In genomic region chr1:75448937-75449336, GRCm38 (mm10) we compare ENCODE assay signal across 10 mouse cellular contexts. TPM values are rescaled to one million over a fixed set of nuclear protein-coding genes. Genes with fewer than 3 reads are reported as not detected.
A peak's percentile ranks its signal among the peaks of the same experiment; 100 is the strongest.
DNase-seq lines count a peak whose midpoint lies in the region; ATAC-seq and TF ChIP-seq lines count a peak whose summit lies in the region.
"Had no signal": no experiment of that assay in that cellular context is flagged by ENCODE, and none has a peak within 500 bp of the region (broad histone marks: within the 10 kb centered on the region; RNA-seq: fewer than 3 reads in every experiment).

No protein-coding gene starts in this region.

- DNase-seq in kidney, postnatal 0 days (ENCODE audit: low spot score), result no peak
- DNase-seq in kidney, adult 9 months, result no peak
- DNase-seq in forebrain, embryonic 14.5 days (ENCODE audit: low spot score), result no peak
- DNase-seq in limb, embryonic 14.5 days (ENCODE audit: low spot score), result no peak
- no peak for DNase-seq in adrenal gland, postnatal 14 days
- DNase-seq in thymus, postnatal 25 days, result no peak
- DNase-seq: adrenal gland, adult 2 months; cerebellum, adult 2 months had no signal

- H3K36me3 ChIP-seq in kidney, postnatal 0 days (ENCODE audit: insufficient read depth, low read length), result no peaks in the 10 kb centered on the region
- H3K36me3 ChIP-seq in forebrain, embryonic 14.5 days (ENCODE audit: control insufficient read depth, insufficient read depth, low read length), result no peaks in the 10 kb centered on the region
- no peaks in the 10 kb centered on the region for H3K36me3 ChIP-seq in limb, embryonic 14.5 days (ENCODE audit: control insufficient read depth, insufficient read depth, low read length)
- H3K36me3 ChIP-seq in neural tube, embryonic 15.5 days, result no peaks in the 10 kb centered on the region

- ATAC-seq in kidney, postnatal 0 days (replicated peaks; ENCODE audit: low FRiP score, low read depth), result no peak
- ATAC-seq in forebrain, embryonic 14.5 days, result no peak
- ATAC-seq in limb, embryonic 14.5 days (ENCODE audit: low FRiP score, low read depth), result no peak
- no peak for ATAC-seq in neural tube, embryonic 15.5 days (ENCODE audit: low FRiP score)

- 0 out of 2 replicates have a peak overlapping the region, but pooled peaks have one; percentile 4 for H3K9ac ChIP-seq in kidney, postnatal 0 days (ENCODE audit: low read depth, low read length)
- no peak overlapping the region for H3K9ac ChIP-seq in forebrain, embryonic 14.5 days (ENCODE audit: low read length)
- H3K9ac ChIP-seq in limb, embryonic 14.5 days (ENCODE audit: low read depth, low read length, severe bottlenecking), result 0 out of 2 replicates have a peak overlapping the region, but pooled peaks have one; percentile 28
- peak overlapping the region; percentile 36 for H3K9ac ChIP-seq in neural tube, embryonic 15.5 days (replicated peaks)

- WGBS in kidney, postnatal 0 days, result 4% methylated on average over 14 of the region's 14 CpGs
- WGBS in forebrain, embryonic 14.5 days, result 2% methylated on average over 14 of the region's 14 CpGs
- WGBS in limb, embryonic 14.5 days, result 4% methylated on average over 10 of the region's 14 CpGs
- WGBS in neural tube, embryonic 15.5 days, result 5% methylated on average over 14 of the region's 14 CpGs

- no peak for TF ChIP-seq CTCF in kidney, postnatal 0 days (IDR thresholded peaks at IDR 0.05; ENCODE audit: low read depth)

- H3K27ac ChIP-seq in kidney, postnatal 0 days, result no peak overlapping the region
- peak overlapping the region; percentile 14; the same call in 1 of the 2 replicates for H3K27ac ChIP-seq in forebrain, embryonic 14.5 days (ENCODE audit: low read depth, low read length)
- no peak overlapping the region for H3K27ac ChIP-seq in limb, embryonic 14.5 days (replicated peaks; ENCODE audit: low read depth, low read length)
- H3K27ac ChIP-seq in neural tube, embryonic 15.5 days (replicated peaks), result peak overlapping the region; percentile 65; the same call in 1 of the 2 replicates

- peaks cover 27% of the 10 kb centered on the region for H3K27me3 ChIP-seq in kidney, postnatal 0 days (ENCODE audit: insufficient read depth, low read length)
- H3K27me3 ChIP-seq in forebrain, embryonic 14.5 days (replicated peaks; ENCODE audit: control insufficient read depth, insufficient read depth, low read length), result peaks cover 46% of the 10 kb centered on the region
- peaks cover 83% of the 10 kb centered on the region for H3K27me3 ChIP-seq in limb, embryonic 14.5 days (ENCODE audit: control insufficient read depth, insufficient read depth, low read length)
- H3K27me3 ChIP-seq in neural tube, embryonic 15.5 days (replicated peaks), result peaks cover 12% of the 10 kb centered on the region

- no peak overlapping the region for H3K4me3 ChIP-seq in kidney, postnatal 0 days (replicated peaks; ENCODE audit: low read depth, low read length)
- H3K4me3 ChIP-seq in forebrain, embryonic 14.5 days (ENCODE audit: low read depth, low read length), result no peak overlapping the region
- H3K4me3 ChIP-seq in limb, embryonic 14.5 days (replicated peaks; ENCODE audit: low read length), result no peak overlapping the region
- peak overlapping the region; percentile 8; the same call in 1 of the 2 replicates for H3K4me3 ChIP-seq in neural tube, embryonic 15.5 days (replicated peaks)

- no peak for TF ChIP-seq POLR2A in limb, embryonic 14.5 days (IDR thresholded peaks at IDR 0.05; ENCODE audit: borderline replicate concordance, extremely low read depth, insufficient read depth, insufficient read length)

- no peak overlapping the region for H3K4me2 ChIP-seq in kidney, postnatal 0 days (ENCODE audit: low read length)
- H3K4me2 ChIP-seq in forebrain, embryonic 14.5 days (ENCODE audit: low read length), result peak overlapping the region; percentile 21
- H3K4me2 ChIP-seq in limb, embryonic 14.5 days (replicated peaks; ENCODE audit: low read depth, low read length, severe bottlenecking), result no peak overlapping the region
- H3K4me2 ChIP-seq in neural tube, embryonic 15.5 days, result peak overlapping the region; percentile 77

- peaks cover 56% of the 10 kb centered on the region for H3K4me1 ChIP-seq in kidney, postnatal 0 days (replicated peaks; ENCODE audit: insufficient read depth, low read length)
- peaks cover 55% of the 10 kb centered on the region for H3K4me1 ChIP-seq in forebrain, embryonic 14.5 days (ENCODE audit: control insufficient read depth, insufficient read depth, low read length)
- H3K4me1 ChIP-seq in limb, embryonic 14.5 days (ENCODE audit: control insufficient read depth, insufficient read depth, low read length), result peaks cover 48% of the 10 kb centered on the region
- peaks cover 88% of the 10 kb centered on the region for H3K4me1 ChIP-seq in neural tube, embryonic 15.5 days

- no peaks in the 10 kb centered on the region for H3K9me3 ChIP-seq in kidney, postnatal 0 days (replicated peaks; ENCODE audit: low read length)
- H3K9me3 ChIP-seq in forebrain, embryonic 14.5 days (replicated peaks; ENCODE audit: control insufficient read depth, low read length), result no peaks in the 10 kb centered on the region
- no peaks in the 10 kb centered on the region for H3K9me3 ChIP-seq in limb, embryonic 14.5 days (ENCODE audit: control insufficient read depth, low read length)
- H3K9me3 ChIP-seq in neural tube, embryonic 15.5 days (replicated peaks), result no peaks in the 10 kb centered on the region

RNA-seq across cellular contexts. Expression of gene Asic4, which starts 1.3 kb away (rescaled TPM):
- polyA plus RNA-seq in kidney, postnatal 0 days (2015; fragmentation: Nextera tagmentation; extraction: Ambion mirVana), result 0.40 and 0.45 TPM in 2 replicates
- polyA plus RNA-seq in forebrain, embryonic 14.5 days (2014; fragmentation: Nextera tagmentation; extraction: Ambion mirVana), result 0.76 and 0.84 TPM in 2 replicates
- polyA plus RNA-seq in limb, embryonic 14.5 days (2012; rRNA removed), result 0.35 and 0.72 TPM in 2 replicates
- polyA plus RNA-seq in limb, embryonic 14.5 days (2014; fragmentation: Nextera tagmentation; extraction: Ambion mirVana), result 0.10 and 0.15 TPM in 2 replicates
- 22.9 and 31.6 TPM in 2 replicates for polyA plus RNA-seq in neural tube, embryonic 15.5 days (2015; fragmentation: Nextera tagmentation; extraction: Ambion mirVana)
- 3.8 and 4.2 TPM in 2 replicates for total RNA-seq in adrenal gland, postnatal 14 days (2021)
- total RNA-seq: heart, postnatal 25 days had no signal

RNA-seq across cellular contexts. Expression of gene Gmppa, which starts 13.2 kb away (rescaled TPM):
- polyA plus RNA-seq in kidney, postnatal 0 days (2015; fragmentation: Nextera tagmentation; extraction: Ambion mirVana), result 69.5 and 72.5 TPM in 2 replicates
- polyA plus RNA-seq in forebrain, embryonic 14.5 days (2014; fragmentation: Nextera tagmentation; extraction: Ambion mirVana), result 72.4 and 76.0 TPM in 2 replicates
- polyA plus RNA-seq in limb, embryonic 14.5 days (2012; rRNA removed), result 144 and 199 TPM in 2 replicates
- 71.8 and 74.9 TPM in 2 replicates for polyA plus RNA-seq in limb, embryonic 14.5 days (2014; fragmentation: Nextera tagmentation; extraction: Ambion mirVana)
- 72.4 and 78.3 TPM in 2 replicates for polyA plus RNA-seq in neural tube, embryonic 15.5 days (2015; fragmentation: Nextera tagmentation; extraction: Ambion mirVana)
- 58.8 and 74.2 TPM in 2 replicates for total RNA-seq in adrenal gland, postnatal 14 days (2021)

RNA-seq across cellular contexts. Expression of gene Chpf, which starts 30.2 kb away (rescaled TPM):
- polyA plus RNA-seq in kidney, postnatal 0 days (2015; fragmentation: Nextera tagmentation; extraction: Ambion mirVana), result 37.1 and 38.3 TPM in 2 replicates
- 21.6 and 24.2 TPM in 2 replicates for polyA plus RNA-seq in forebrain, embryonic 14.5 days (2014; fragmentation: Nextera tagmentation; extraction: Ambion mirVana)
- polyA plus RNA-seq in limb, embryonic 14.5 days (2012; rRNA removed), result 104 and 148 TPM in 2 replicates
- 61.6 and 65.0 TPM in 2 replicates for polyA plus RNA-seq in limb, embryonic 14.5 days (2014; fragmentation: Nextera tagmentation; extraction: Ambion mirVana)
- 48.3 and 51.7 TPM in 2 replicates for polyA plus RNA-seq in neural tube, embryonic 15.5 days (2015; fragmentation: Nextera tagmentation; extraction: Ambion mirVana)
- total RNA-seq in adrenal gland, postnatal 14 days (2021), result 40.7 and 47.0 TPM in 2 replicates

RNA-seq across cellular contexts. Expression of gene Tmem198, which starts 30.4 kb away (rescaled TPM):
- 0.61 and 1.3 TPM in 2 replicates for polyA plus RNA-seq in kidney, postnatal 0 days (2015; fragmentation: Nextera tagmentation; extraction: Ambion mirVana)
- 41.3 and 50.4 TPM in 2 replicates for polyA plus RNA-seq in forebrain, embryonic 14.5 days (2014; fragmentation: Nextera tagmentation; extraction: Ambion mirVana)
- 1.4 and 2.0 TPM in 2 replicates for polyA plus RNA-seq in limb, embryonic 14.5 days (2012; rRNA removed)
- polyA plus RNA-seq in limb, embryonic 14.5 days (2014; fragmentation: Nextera tagmentation; extraction: Ambion mirVana), result 0.51 and 1.1 TPM in 2 replicates
- 40.2 and 50.7 TPM in 2 replicates for polyA plus RNA-seq in neural tube, embryonic 15.5 days (2015; fragmentation: Nextera tagmentation; extraction: Ambion mirVana)
- total RNA-seq in adrenal gland, postnatal 14 days (2021), result 2.9 and 3.3 TPM in 2 replicates

RNA-seq across cellular contexts. Expression of gene Obsl1, which starts 57.3 kb away (rescaled TPM):
- 35.0 and 42.6 TPM in 2 replicates for polyA plus RNA-seq in kidney, postnatal 0 days (2015; fragmentation: Nextera tagmentation; extraction: Ambion mirVana)
- polyA plus RNA-seq in forebrain, embryonic 14.5 days (2014; fragmentation: Nextera tagmentation; extraction: Ambion mirVana), result 17.0 and 17.7 TPM in 2 replicates
- 315 and 381 TPM in 2 replicates for polyA plus RNA-seq in limb, embryonic 14.5 days (2012; rRNA removed)
- polyA plus RNA-seq in limb, embryonic 14.5 days (2014; fragmentation: Nextera tagmentation; extraction: Ambion mirVana), result 108 and 120 TPM in 2 replicates
- 33.1 and 37.6 TPM in 2 replicates for polyA plus RNA-seq in neural tube, embryonic 15.5 days (2015; fragmentation: Nextera tagmentation; extraction: Ambion mirVana)
- total RNA-seq in adrenal gland, postnatal 14 days (2021), result 98.3 and 99.4 TPM in 2 replicates

Comparison
In these comparisons a context has a peak if more than half of its experiments do, and no peak if none do; other contexts are left out.
1. H3K27ac ChIP-seq: peak in forebrain, embryonic 14.5 days (single experiment) and neural tube, embryonic 15.5 days (single experiment); none in kidney, postnatal 0 days (single experiment) and limb, embryonic 14.5 days (single experiment).
2. H3K4me2 ChIP-seq: peak in forebrain, embryonic 14.5 days (single experiment) and neural tube, embryonic 15.5 days (single experiment); none in kidney, postnatal 0 days (single experiment) and limb, embryonic 14.5 days (single experiment).
3. RNA of gene Asic4, which starts 1.3 kb away (polyA plus RNA-seq): 22.9 to 31.6 TPM in neural tube, embryonic 15.5 days; 0.76 to 0.84 TPM in forebrain, embryonic 14.5 days, 0.40 to 0.45 TPM in kidney, postnatal 0 days and 0.10 to 0.72 TPM in limb, embryonic 14.5 days; every median in the first group is over 10 times any median in the second.